Mouse (Mus musculus) spleen, adult 2 months (tissue): ENCODE data around the gene Bcam.

ENCODE experiments used
- CTCF ChIP-seq: fragments of 200-500 bp; IDR thresholded peaks from 2 replicates; pipeline ENCODE4 v1.5.1; 2011; ENCODE audit warnings: mild to moderate bottlenecking, inconsistent platforms; ENCODE audit not compliant: insufficient read depth, insufficient read length, insufficient replicate concordance; ENCODE audit errors: extremely low read depth
- POLR2A ChIP-seq: fragments of 200-500 bp; IDR thresholded peaks from 2 replicates; pipeline ENCODE4 v1.6.1; 2011; ENCODE audit warnings: low read depth, low read length, inconsistent platforms

- TF ChIP-seq CTCF = no peak
- TF ChIP-seq POLR2A = no peak; the same call in 1 of the 2 replicates
Observed at GRCm38 (mm10) chr7:19715239-19716054, 55.4 kb downstream of the Bcam start, which contains the start of gene Tomm40.
